Mouse (Mus musculus) stomach, postnatal 0 days (tissue): ENCODE measurements at regions not wholly inside any gene's neighbourhood (a gene's known extent, or its start where the extent isn't known, plus 50 kb on each side); places are given as distances from the start of the nearest gene placed in this dataset.

Experiments used
- ATAC-seq: fragments of 200-750 bp; cut with Nextera tagmentation; 2 replicates; pipeline ENCODE4 v1.8.0; 2017; ENCODE audit not compliant: low FRiP score, low TSS enrichment
- DNase-seq: peaks from one replicate; pipeline ENCODE4 v3.0.0-alpha.2; 2016; ENCODE audit warnings: low spot score
- H3K27ac ChIP-seq: fragments of 300-500 bp; sonication (generic); replicated peaks from 2 replicates; pipeline ENCODE4 v1.5.1; 2014; ENCODE audit warnings: mild to moderate bottlenecking, control low read depth
- H3K27me3 ChIP-seq: fragments of 300-500 bp; sonication (generic); 2 replicates; pipeline ENCODE4 v1.6.1; 2014; ENCODE audit warnings: low read length; ENCODE audit not compliant: control insufficient read depth, insufficient read depth
- H3K36me3 ChIP-seq: fragments of 300-500 bp; sonication (generic); 2 replicates; pipeline ENCODE4 v1.6.1; 2014; ENCODE audit warnings: low read length, mixed read lengths; ENCODE audit not compliant: control insufficient read depth, insufficient read depth
- H3K4me1 ChIP-seq: fragments of 300-500 bp; sonication (generic); replicated peaks from 2 replicates; pipeline ENCODE4 v1.6.1; 2014; ENCODE audit warnings: antibody characterized with exemption; ENCODE audit not compliant: control insufficient read depth, insufficient read depth
- H3K4me2 ChIP-seq: fragments of 300-500 bp; sonication (generic); replicated peaks from 2 replicates; pipeline ENCODE4 v1.6.1; 2014; ENCODE audit warnings: low read depth, mild to moderate bottlenecking, control low read depth, moderate library complexity
- H3K4me3 ChIP-seq: fragments of 300-500 bp; sonication (generic); 2 replicates; pipeline ENCODE4 v1.5.1; 2014; ENCODE audit warnings: low read depth, low read length, control low read depth
- H3K9ac ChIP-seq: fragments of 300-500 bp; sonication (generic); 2 replicates; pipeline ENCODE4 v1.6.1; 2014; ENCODE audit warnings: mild to moderate bottlenecking, low read length, control low read depth, mixed read lengths
- H3K9me3 ChIP-seq: fragments of 300-500 bp; sonication (generic); 2 replicates; pipeline ENCODE4 v1.6.1; 2016; ENCODE audit warnings: low read length; ENCODE audit not compliant: control insufficient read depth
- CTCF ChIP-seq: IDR thresholded peaks from 2 replicates; pipeline ENCODE4 v1.5.1; 2016; ENCODE audit warnings: antibody characterized with exemption, low read depth, mild to moderate bottlenecking, moderate library complexity
- EP300 ChIP-seq: optimal IDR thresholded peaks from 2 replicates; pipeline ENCODE3; 2016; ENCODE audit warnings: antibody characterized with exemption
- WGBS: fragments of 180-500 bp; shearing (Covaris S2); extraction: QIAGEN DNeasy Blood & Tissue Kit; methylation state at CpG from one replicate; pipeline ENCODE4 v1.1.7; 2014; 5-methylcytosine and 5-hydroxymethylcytosine counted together

GRCm38 (mm10) chr1:152235212-152235792, 145.4 kb upstream of the 1700025G04Rik start:
- Histone ChIP-seq H3K27me3 (no peaks in the 10 kb centered on the region), H3K27ac (no peak overlapping the region), H3K4me1 (no peaks in the 10 kb centered on the region), H3K9me3 (no peaks in the 10 kb centered on the region), H3K4me2 (no peak overlapping the region), H3K4me3 (no peak overlapping the region), H3K9ac (no peak overlapping the region), H3K36me3 (no peaks in the 10 kb centered on the region)
- ATAC-seq (no peak), DNase-seq (no peak)
- no peak for TF ChIP-seq EP300
- no peak for TF ChIP-seq CTCF
- 91% methylated on average over 4 of the region's 4 CpGs for WGBS

GRCm38 (mm10) chr1:152234716-152235115, 144.8 kb upstream of the 1700025G04Rik start:
- no peaks in the 10 kb centered on the region for H3K9me3 ChIP-seq
- ATAC-seq (no peak), DNase-seq (no peak)
- H3K9ac ChIP-seq, result no peak overlapping the region
- no peaks in the 10 kb centered on the region for H3K36me3 ChIP-seq
- no peak for TF ChIP-seq EP300
- no peak for TF ChIP-seq CTCF
- no peak overlapping the region for H3K4me3 ChIP-seq
- WGBS, result 99% methylated on average over 2 of the region's 2 CpGs
- H3K27me3 ChIP-seq, result no peaks in the 10 kb centered on the region
- no peaks in the 10 kb centered on the region for H3K4me1 ChIP-seq
- no peak overlapping the region for H3K27ac ChIP-seq
- H3K4me2 ChIP-seq, result no peak overlapping the region

GRCm38 (mm10) chr1:152231717-152232202, 141.8 kb upstream of the 1700025G04Rik start:
- DNase-seq, result no peak
- Histone ChIP-seq H3K36me3 (no peaks in the 10 kb centered on the region), H3K4me3 (no peak overlapping the region), H3K9ac (no peak overlapping the region), H3K9me3 (no peaks in the 10 kb centered on the region), H3K27me3 (no peaks in the 10 kb centered on the region), H3K4me1 (no peaks in the 10 kb centered on the region), H3K27ac (no peak overlapping the region), H3K4me2 (no peak overlapping the region)
- WGBS, result 50% methylated on average over 11 of the region's 11 CpGs
- ATAC-seq, result no peak
- peak; percentile 71 for TF ChIP-seq CTCF
- no peak for TF ChIP-seq EP300

GRCm38 (mm10) chr1:152229709-152230108, 139.8 kb upstream of the 1700025G04Rik start:
- H3K27me3 ChIP-seq, result no peaks in the 10 kb centered on the region
- WGBS, result 56% methylated on average over 2 of the region's 2 CpGs
- TF ChIP-seq EP300 (no peak), CTCF (no peak)

GRCm38 (mm10) chr1:152226049-152226448, 136.1 kb upstream of the 1700025G04Rik start:
- Histone ChIP-seq H3K9ac (no peak overlapping the region), H3K4me2 (no peak overlapping the region), H3K9me3 (no peaks in the 10 kb centered on the region; the same call in 1 of the 2 replicates), H3K4me3 (no peak overlapping the region), H3K4me1 (no peaks in the 10 kb centered on the region), H3K27me3 (no peaks in the 10 kb centered on the region), H3K36me3 (no peaks in the 10 kb centered on the region), H3K27ac (no peak overlapping the region)
- DNase-seq, result no peak
- WGBS, result 81% methylated on average over 3 of the region's 3 CpGs
- ATAC-seq, result no peak
- TF ChIP-seq EP300, result no peak
- no peak for TF ChIP-seq CTCF

More at GRCm38 (mm10) chr1:152229709-152230108, 139.8 kb upstream of the 1700025G04Rik start:
- DNase-seq (no peak), ATAC-seq (no peak)
- no peak overlapping the region for H3K4me2 ChIP-seq
- H3K27ac ChIP-seq, result no peak overlapping the region
- no peak overlapping the region for H3K4me3 ChIP-seq
- no peaks in the 10 kb centered on the region for H3K9me3 ChIP-seq
- no peaks in the 10 kb centered on the region for H3K36me3 ChIP-seq
- no peak overlapping the region for H3K9ac ChIP-seq
- no peaks in the 10 kb centered on the region for H3K4me1 ChIP-seq

GRCm38 (mm10) chr1:152223666-152224065, 133.7 kb upstream of the 1700025G04Rik start:
- H3K4me1 ChIP-seq, result no peaks in the 10 kb centered on the region
- no peak overlapping the region for H3K4me2 ChIP-seq
- H3K36me3 ChIP-seq, result no peaks in the 10 kb centered on the region
- H3K9me3 ChIP-seq, result no peaks in the 10 kb centered on the region; the same call in 1 of the 2 replicates
- 54% methylated on average over 1 of the region's 1 CpGs for WGBS
- H3K27me3 ChIP-seq, result no peaks in the 10 kb centered on the region
- ATAC-seq (no peak), DNase-seq (no peak)
- no peak overlapping the region for H3K27ac ChIP-seq
- TF ChIP-seq EP300 (no peak), CTCF (no peak)
- no peak overlapping the region for H3K4me3 ChIP-seq
- no peak overlapping the region for H3K9ac ChIP-seq
